Mouse (Mus musculus) CD4-positive, CD25-positive, alpha-beta regulatory T cell, adult 4 months (primary cell): ENCODE measurements around the gene Bad. TPM values are rescaled to one million over a fixed set of nuclear protein-coding genes. Genes with fewer than 3 reads are reported as not detected.

Source experiments
- ATAC-seq: one replicate; pipeline ENCODE4 v1.8.0; 2017
- polyA plus RNA-seq, 2 experiments: library from polyadenylated mRNA; unstranded; fragments of 100-300 nt; shearing (Covaris generic); gene quantifications; one replicate each; pipeline ENCODE4 v1.2.1; 2017

Bad gene
- polyA plus RNA-seq, 2 experiments from 2014 or later, result 36.8 to 49.6 TPM

GRCm38 (mm10) chr19:6936299-6936698 is 5.4 kb upstream of the Bad start:
- ATAC-seq, result no peak

GRCm38 (mm10) chr19:6937541-6938465 is 3.9 kb upstream of the Bad start:
- no peak for ATAC-seq

GRCm38 (mm10) chr19:6939106-6940002 is 2.3 kb upstream of the Bad start:
- ATAC-seq, result no peak

DNA sequence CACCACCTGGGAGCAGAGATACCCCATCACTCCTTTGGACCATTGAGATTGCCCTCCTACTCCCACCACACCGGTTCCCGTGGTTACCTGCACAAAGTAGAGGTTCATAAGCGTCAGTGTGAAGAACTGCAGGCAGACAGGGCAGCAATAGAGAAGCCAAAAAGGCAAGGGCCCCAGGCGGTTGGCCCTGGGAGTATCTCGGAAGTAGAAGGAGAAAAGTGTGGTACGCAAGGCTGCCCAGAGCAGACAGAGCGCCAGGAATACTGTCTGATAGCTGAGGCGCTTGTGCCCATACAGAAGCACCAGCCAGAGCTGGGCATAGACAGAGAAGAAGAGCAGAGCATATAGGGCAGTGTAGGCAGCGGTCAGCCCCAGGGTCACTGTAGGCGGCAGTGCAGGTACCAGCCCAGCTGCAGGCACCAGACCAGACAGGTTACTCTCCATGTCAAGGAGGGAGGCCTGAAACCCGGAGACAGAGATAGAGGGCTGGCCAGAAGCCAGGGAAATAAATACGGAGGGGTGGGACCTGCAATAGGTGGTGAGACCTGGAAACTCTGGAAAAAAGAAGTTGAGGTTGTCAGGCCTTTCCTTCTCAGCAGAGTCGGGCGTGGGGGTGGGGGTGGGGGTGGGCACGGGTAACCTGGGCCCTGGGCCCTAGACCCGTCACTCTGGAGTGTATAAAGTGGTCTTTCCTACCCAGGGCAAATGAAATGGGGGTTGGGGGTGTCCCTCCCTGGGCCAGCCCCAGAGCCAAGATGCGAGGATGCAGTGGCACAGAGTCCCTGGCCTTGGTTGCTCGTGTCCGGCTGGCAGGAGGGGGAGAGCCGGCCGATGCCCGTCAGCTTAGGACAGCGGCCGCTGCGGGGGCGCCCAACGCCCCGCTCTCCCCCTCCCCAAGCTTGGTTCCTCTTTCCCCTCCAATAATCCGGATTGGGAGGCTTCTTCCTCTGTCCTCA is 987 bp upstream of the Bad start:
- no peak for ATAC-seq

DNA sequence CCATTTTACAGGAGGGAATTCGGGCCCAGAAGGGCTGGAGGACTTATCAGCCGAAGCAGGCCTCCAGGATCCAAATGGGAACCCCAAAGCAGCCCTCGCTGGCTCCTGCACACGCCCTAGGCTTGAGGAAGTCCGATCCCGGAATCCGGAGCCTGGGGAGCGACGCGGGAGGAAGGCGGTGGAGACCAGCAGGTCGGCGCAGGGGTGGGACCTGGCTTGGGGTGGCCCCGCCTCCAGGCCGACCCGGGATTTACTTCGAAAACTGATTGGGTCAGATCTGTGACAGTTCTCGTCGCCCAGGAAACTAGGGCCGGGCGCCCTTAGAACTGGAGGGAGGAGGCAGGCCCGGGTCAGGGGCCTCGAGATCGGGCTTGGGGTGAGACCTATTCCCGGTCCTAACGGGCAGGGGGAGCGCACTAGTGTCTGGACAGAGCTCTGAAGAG is 609 bp downstream of the Bad start, which contains the start of gene Gpr137:
Gene Gpr137, minus strand, starts transcription at position 232 of the 443 bp plus-strand sequence.
- peak; percentile 87 for ATAC-seq

DNA sequence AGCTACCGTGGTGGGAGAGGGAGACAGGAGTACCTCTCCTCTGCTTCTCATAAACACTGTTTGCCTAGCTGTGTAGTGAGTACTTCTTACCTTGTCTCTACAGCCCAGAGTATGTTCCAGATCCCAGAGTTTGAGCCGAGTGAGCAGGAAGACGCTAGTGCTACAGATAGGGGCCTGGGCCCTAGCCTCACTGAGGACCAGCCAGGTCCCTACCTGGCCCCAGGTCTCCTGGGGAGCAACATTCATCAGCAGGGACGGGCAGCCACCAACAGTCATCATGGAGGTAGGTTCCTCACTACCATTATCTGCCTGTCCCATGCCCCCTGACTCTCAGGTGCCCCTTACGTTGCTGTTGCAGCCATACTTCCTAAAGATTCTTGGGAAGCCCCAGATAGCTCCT is 1.1 kb downstream of the Bad start:
- ATAC-seq, result no peak

DNA sequence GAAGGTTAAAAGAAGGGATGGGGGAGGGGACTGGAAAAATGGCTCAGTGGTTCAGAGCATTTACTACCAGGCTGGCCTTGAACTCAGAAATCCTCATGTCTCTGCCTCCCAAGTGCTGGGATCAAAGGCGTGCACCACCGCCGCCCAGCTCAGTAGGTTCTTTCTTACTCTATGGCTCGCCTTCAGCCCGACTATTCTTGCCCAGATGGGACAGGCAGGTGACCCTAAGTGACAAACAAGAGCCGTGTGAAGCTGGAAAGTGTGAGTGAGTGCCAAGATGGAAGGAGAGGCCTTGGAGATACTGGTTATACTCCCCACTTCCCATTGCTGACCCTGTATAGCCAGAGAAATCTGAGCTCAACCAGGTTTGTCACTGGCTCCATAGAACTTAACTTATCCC is 2.0 kb downstream of the Bad start:
- ATAC-seq, result no peak

- ATAC-seq, result no peak
Observed at GRCm38 (mm10) chr19:6947742-6948141, 6.1 kb downstream of the Bad start.

- no peak for ATAC-seq
Observed at GRCm38 (mm10) chr19:6948186-6948585, 6.5 kb downstream of the Bad start.

GRCm38 (mm10) chr19:6949532-6949931 is 7.9 kb downstream of the Bad start:
- ATAC-seq, result no peak

- ATAC-seq, result no peak
Observed at GRCm38 (mm10) chr19:6949951-6950350, 8.3 kb downstream of the Bad start.

DNA sequence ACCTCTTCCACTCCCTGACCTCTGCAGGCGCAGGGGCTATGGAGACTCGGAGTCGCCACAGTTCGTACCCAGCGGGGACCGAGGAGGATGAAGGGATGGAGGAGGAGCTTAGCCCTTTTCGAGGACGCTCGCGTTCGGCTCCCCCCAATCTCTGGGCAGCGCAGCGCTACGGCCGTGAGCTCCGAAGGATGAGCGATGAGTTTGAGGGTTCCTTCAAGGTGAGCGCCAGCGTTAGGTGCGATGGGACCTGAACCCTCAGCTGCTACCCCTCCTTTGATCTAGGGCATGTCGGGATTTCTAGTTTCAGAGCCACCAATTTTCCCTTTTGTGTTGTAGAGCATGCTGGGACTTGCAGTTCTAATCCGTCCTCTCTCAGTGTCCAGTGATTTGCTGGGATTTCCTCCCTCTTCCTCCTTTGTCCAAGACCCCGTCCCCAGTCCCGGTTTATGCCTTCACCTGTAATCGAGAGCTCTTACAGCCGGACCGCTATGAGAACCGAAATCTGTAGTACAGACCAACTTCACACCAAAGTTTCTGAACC is 9.0 kb downstream of the Bad start:
- peak; percentile 32 for ATAC-seq

- ATAC-seq, result peak; percentile 64
Observed at GRCm38 (mm10) chr19:6951381-6951968, 9.8 kb downstream of the Bad start.

- peak; percentile 29 for ATAC-seq
Observed at GRCm38 (mm10) chr19:6951994-6952711, 10.5 kb downstream of the Bad start.

DNA sequence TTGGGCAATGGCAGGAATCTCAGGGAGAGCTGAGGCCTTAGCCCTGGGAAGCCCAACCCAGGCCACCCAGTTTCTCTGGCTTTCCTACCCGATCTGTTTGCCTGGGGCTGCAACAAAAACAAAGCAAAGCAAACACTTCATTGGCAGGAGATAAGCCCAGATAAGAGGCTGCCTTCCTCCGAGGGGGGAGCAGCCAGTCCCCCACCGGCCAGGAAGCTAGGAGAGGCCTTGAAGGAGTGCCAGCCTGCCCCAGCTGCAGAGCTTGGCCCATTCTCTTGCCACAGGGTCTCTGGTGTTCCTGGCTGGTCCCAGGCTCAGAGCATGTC is 11.0 kb downstream of the Bad start:
- no peak for ATAC-seq

DNA sequence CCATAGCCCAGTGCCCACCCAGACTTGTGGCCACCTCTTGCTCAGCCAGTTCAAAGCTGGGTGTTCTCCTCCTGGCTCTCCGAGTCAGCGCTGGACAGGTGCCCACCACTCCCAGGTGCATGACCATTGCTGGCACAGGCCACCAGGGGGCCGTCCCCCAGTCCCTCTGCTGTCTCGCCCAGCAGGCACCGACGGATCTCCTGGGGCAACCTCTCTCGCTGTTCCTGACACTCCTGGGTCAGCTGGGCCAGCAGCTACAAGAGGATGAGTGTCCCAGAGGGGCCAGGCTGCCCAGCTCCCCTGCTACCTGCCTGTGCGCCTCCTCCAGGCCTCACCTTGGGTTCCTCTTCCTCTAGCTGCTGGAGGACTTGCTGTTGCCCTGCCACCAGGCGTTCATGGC is 12.4 kb downstream of the Bad start:
- ATAC-seq, result no peak

DNA sequence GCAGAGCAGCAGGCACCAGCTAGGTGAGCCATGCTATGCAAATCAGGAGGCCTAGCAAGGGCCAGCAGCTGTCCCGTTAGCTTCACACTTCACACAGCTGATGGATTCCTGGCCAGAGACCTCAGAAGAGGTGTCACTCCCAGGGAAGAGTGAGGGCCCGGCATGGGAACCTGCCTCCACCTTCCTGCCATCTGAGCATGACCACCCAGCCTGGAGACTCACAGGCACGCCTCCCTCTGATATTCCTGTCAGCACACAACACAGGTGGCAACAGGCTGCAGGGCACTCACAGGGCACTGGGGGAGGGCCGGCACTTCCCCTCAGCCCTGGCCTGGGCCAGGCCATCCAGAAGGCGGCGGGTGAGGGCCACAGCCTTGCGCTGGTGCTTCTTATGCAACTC is 13.8 kb downstream of the Bad start:
- ATAC-seq, result no peak

- ATAC-seq, result no peak
Observed at GRCm38 (mm10) chr19:6956461-6956860, 14.8 kb downstream of the Bad start.

DNA sequence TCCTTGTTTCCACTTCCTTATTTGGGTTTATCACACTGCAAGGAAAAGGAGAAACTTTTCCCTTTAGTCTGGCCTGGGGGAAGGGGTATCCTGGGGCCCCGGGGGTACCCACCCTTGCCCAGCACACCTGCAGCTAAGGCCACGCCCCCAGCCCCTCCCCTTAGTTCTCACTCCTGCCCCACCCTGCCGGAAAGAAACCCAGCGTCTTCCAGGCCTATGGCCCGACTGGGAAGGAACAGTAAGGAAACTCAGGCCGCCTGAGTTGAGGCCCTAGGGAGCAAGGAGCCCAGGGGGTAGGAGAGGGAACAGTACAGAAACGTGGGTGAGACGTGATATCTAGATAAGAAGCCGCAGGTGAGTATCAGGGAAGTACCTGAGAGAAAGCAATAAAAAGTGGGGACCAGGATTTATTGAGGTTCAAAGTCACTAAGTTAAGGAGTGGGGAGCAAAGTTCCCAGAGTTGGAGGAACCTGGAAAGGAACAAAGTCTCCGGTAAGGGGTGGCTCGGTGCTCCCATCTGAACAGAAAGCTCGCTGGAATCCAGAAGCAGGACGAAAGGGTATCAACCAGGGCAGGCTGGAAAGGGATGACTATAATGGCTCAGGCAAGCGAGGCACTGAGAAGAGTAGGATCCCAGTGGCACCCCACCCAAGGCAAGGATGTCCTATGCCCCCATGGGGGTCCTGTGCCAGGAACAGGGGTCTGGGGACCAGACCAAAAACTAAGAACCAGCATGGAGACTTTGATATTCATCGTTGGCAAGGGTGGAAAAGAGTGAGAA is 27.0 kb downstream of the Bad start:
- no peak for ATAC-seq

- no peak for ATAC-seq
Observed at GRCm38 (mm10) chr19:6969291-6969664, 27.6 kb downstream of the Bad start.
